Mouse (Mus musculus) C2C12 (cell line): ENCODE data around the gene Slc25a13.

ENCODE experiments used
- CEBPB ChIP-seq: IDR thresholded peaks from one replicate; pipeline ENCODE4 v1.6.1; 2011; ENCODE audit warnings: low read depth, mild to moderate bottlenecking, control low read depth, moderate library complexity
- CTCF ChIP-seq: IDR thresholded peaks from one replicate; pipeline ENCODE4 v1.5.1; 2011; ENCODE audit not compliant: control insufficient read depth, insufficient read depth, insufficient read length
- FOSL1 ChIP-seq: IDR thresholded peaks from one replicate; pipeline ENCODE4 v1.8.0; 2011; ENCODE audit warnings: mild to moderate bottlenecking, low read length; ENCODE audit not compliant: poor library complexity, insufficient read depth, severe bottlenecking
- MAX ChIP-seq: IDR thresholded peaks from one replicate; pipeline ENCODE4 v1.6.1; 2011; ENCODE audit warnings: mild to moderate bottlenecking, control low read depth
- MYOD1 ChIP-seq: IDR thresholded peaks from one replicate; pipeline ENCODE4 v1.6.1; 2011; ENCODE audit warnings: low read depth; ENCODE audit not compliant: control insufficient read depth, insufficient read length
- MYOG ChIP-seq: IDR thresholded peaks from one replicate; pipeline ENCODE4 v1.6.1; 2011; ENCODE audit not compliant: control insufficient read depth, insufficient read length; ENCODE audit errors: extremely low read depth
- USF1 ChIP-seq: IDR thresholded peaks from one replicate; pipeline ENCODE4 v1.6.1; 2011; ENCODE audit warnings: low read depth, mild to moderate bottlenecking, control low read depth, moderate library complexity

GRCm38 (mm10) chr6:6197339-6197738 lies 19.6 kb downstream of the Slc25a13 start:
- TF ChIP-seq USF1 (no peak), CTCF (no peak), MYOD1 (no peak), MAX (no peak), CEBPB (no peak), MYOG (no peak), FOSL1 (no peak)
